12 mouse cellular contexts compared by ENCODE assay signal in the genomic region with DNA sequence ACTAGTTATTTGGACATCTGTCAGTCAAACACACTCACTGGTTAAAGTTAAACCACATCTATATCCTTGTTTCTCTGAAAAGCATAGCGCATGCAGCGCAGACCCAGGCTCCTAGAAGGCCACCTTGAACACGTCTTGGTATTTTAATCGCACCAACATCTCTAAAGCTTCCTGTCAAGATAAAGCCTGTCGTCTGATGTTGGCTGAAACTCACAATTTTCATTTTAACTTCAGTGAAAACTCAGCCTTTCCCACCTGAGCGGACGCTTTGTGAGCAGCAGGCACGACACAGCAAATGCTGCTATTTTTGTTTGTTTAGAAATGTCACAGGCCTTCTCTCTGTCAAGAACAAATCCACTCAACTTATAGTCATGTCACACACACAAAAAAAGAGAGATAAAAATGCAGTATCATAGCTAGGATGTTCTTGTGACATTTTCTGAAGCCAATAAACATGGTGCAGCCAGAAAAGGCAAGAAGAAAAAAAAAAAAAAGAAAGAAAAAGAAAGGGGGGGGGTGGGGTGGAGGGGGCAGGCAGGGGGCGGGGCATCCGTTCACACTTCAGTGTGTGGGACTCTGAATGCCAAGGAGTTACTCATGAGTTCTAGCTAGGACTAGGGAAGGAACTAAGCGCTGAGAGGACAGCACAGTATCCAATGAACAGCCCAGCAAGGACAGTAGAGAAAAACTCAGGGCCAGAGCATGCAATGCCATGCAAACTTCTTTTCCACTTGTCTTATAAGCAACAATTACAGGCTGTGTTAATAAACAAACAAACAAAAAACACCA. TPM values are rescaled to one million over a fixed set of nuclear protein-coding genes. Genes with fewer than 3 reads are reported as not detected.
DNase-seq lines count a peak whose midpoint lies in the region; ATAC-seq and TF ChIP-seq lines count a peak whose summit lies in the region.
"Had no signal": no experiment of that assay in that cellular context is flagged by ENCODE, and none has a peak within 500 bp of the region (broad histone marks: within the 10 kb centered on the region; RNA-seq: fewer than 3 reads in every experiment).

No protein-coding gene starts in this region.

- peak overlapping the region; percentile 76; the same call in 1 of the 2 replicates for H3K27ac ChIP-seq in kidney, embryonic 15.5 days
- H3K27ac ChIP-seq in forebrain, postnatal 0 days (ENCODE audit: low read depth, low read length) = no peak overlapping the region
- H3K27ac ChIP-seq: left cerebral cortex, adult 2 months had no signal

- no peak for DNase-seq in kidney, postnatal 14 days
- DNase-seq in CD4-positive, CD25-positive, alpha-beta regulatory T cell, adult 2 months (ENCODE audit: low read depth, low spot score) = peak; percentile 65
- DNase-seq in thymus, postnatal 0 days (ENCODE audit: low spot score) = peak; percentile 49
- no peak for DNase-seq in gastrocnemius, adult 18-20 months (ENCODE audit: low spot score)
- DNase-seq in forebrain, postnatal 0 days = no peak
- DNase-seq: cerebellum, adult 18-20 months; liver; right cerebral cortex, adult 18-20 months had no signal

- no peaks in the 10 kb centered on the region for H3K36me3 ChIP-seq in kidney, embryonic 15.5 days
- H3K36me3 ChIP-seq in forebrain, postnatal 0 days (ENCODE audit: insufficient read depth) = no peaks in the 10 kb centered on the region

- no peaks in the 10 kb centered on the region for H3K27me3 ChIP-seq in kidney, embryonic 15.5 days
- H3K27me3 ChIP-seq in forebrain, postnatal 0 days (ENCODE audit: insufficient read depth, low read length) = no peaks in the 10 kb centered on the region

- WGBS in kidney, embryonic 15.5 days = 59% methylated on average over 11 of the region's 11 CpGs
- 72% methylated on average over 11 of the region's 11 CpGs for WGBS in forebrain, postnatal 0 days

- TF ChIP-seq CTCF in forebrain, postnatal 0 days (IDR thresholded peaks at IDR 0.05; ENCODE audit: low read depth) = no peak

- H3K9me3 ChIP-seq in kidney, embryonic 15.5 days (replicated peaks) = no peaks in the 10 kb centered on the region
- H3K9me3 ChIP-seq in forebrain, postnatal 0 days (ENCODE audit: low read length) = no peaks in the 10 kb centered on the region

- peaks cover 37% of the 10 kb centered on the region for H3K4me1 ChIP-seq in kidney, embryonic 15.5 days
- H3K4me1 ChIP-seq in forebrain, postnatal 0 days (ENCODE audit: insufficient read depth) = no peaks in the 10 kb centered on the region

- ATAC-seq in kidney, embryonic 15.5 days (replicated peaks; ENCODE audit: low FRiP score) = peak; percentile 63; the same call in 1 of the 2 replicates
- ATAC-seq in activated CD4-positive, CD25-positive, alpha-beta regulatory T cell, adult 4 months = peak; percentile 71
- no peak for ATAC-seq in forebrain, postnatal 0 days
- ATAC-seq: intestine, embryonic 16.5 days had no signal

- H3K4me3 ChIP-seq in kidney, embryonic 15.5 days (replicated peaks) = no peak overlapping the region
- H3K4me3 ChIP-seq in forebrain, postnatal 0 days (ENCODE audit: low read depth, low read length) = no peak overlapping the region
- H3K4me3 ChIP-seq: left cerebral cortex, adult 2 months had no signal

- no peak overlapping the region for H3K9ac ChIP-seq in kidney, embryonic 15.5 days
- H3K9ac ChIP-seq in forebrain, postnatal 0 days = no peak overlapping the region

- no peak overlapping the region for H3K4me2 ChIP-seq in kidney, embryonic 15.5 days
- no peak overlapping the region for H3K4me2 ChIP-seq in forebrain, postnatal 0 days (ENCODE audit: low read depth)

RNA-seq across cellular contexts. Expression of a gene that starts 39.0 kb away (rescaled TPM):
- 109 and 117 TPM in 2 replicates for polyA plus RNA-seq in kidney, embryonic 15.5 days (2015; fragmentation: Nextera tagmentation; extraction: Ambion mirVana)
- polyA plus RNA-seq in activated CD4-positive, CD25-positive, alpha-beta regulatory T cell, adult 4 months (2017; shearing (Covaris generic)) = 10 to 100 TPM; 15.3 to 29.9 TPM
- 76.9 and 79.0 TPM in 2 replicates for polyA plus RNA-seq in thymus, postnatal 0 days (2015; fragmentation: Nextera tagmentation; extraction: Ambion mirVana)
- 10 to 100 TPM; 20.0 to 24.0 TPM for total RNA-seq in gastrocnemius, adult 18-20 months (2021)
- total RNA-seq in forebrain, postnatal 0 days (2014; rRNA removed) = 16.2 and 18.2 TPM in 2 replicates
- 25.5 and 38.2 TPM in 2 replicates for polyA plus RNA-seq in forebrain, postnatal 0 days (2015; fragmentation: Nextera tagmentation; extraction: Ambion mirVana)

Comparison
In these comparisons a context has a peak if more than half of its experiments do, and no peak if none do; other contexts are left out.
1. DNase-seq: peak in CD4-positive, CD25-positive, alpha-beta regulatory T cell, adult 2 months (single experiment) and thymus, postnatal 0 days (single experiment); none in kidney, postnatal 14 days (single experiment), gastrocnemius, adult 18-20 months (single experiment) and forebrain, postnatal 0 days (single experiment).